Mouse (Mus musculus) heart, postnatal 0 days (tissue): ENCODE measurements around the gene Zranb3.

Source experiments
- CTCF ChIP-seq: IDR thresholded peaks from 2 replicates; pipeline ENCODE4 v1.5.1; 2016; ENCODE audit warnings: antibody characterized with exemption, control low read depth, low read depth
- EP300 ChIP-seq: IDR thresholded peaks from 2 replicates; pipeline ENCODE4 v1.6.1; 2016; ENCODE audit warnings: antibody characterized with exemption, low read depth

DNA sequence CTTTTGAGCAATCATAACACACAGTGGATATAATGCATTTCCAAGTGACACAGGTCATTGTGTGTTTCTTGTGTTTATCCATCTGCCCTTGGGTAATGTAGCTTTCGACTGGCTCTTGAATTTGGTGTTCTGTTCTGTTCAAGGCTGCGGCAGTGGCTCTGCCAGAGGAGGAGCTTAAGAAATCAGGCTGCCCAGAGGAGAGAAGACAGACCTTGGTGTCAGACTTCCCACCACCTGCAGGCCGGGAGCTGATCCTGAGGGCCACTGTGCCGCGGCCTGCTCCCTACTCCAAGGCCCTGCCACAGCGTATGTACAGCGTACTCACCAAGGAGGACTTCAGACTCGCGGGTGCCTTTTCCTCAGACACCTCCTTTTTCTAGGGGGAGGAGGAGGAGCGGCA, 160.6 kb downstream of the Zranb3 start:
- TF ChIP-seq CTCF (no peak), EP300 (no peak)
